8 mouse cellular contexts compared by ENCODE assay signal in the genomic region with DNA sequence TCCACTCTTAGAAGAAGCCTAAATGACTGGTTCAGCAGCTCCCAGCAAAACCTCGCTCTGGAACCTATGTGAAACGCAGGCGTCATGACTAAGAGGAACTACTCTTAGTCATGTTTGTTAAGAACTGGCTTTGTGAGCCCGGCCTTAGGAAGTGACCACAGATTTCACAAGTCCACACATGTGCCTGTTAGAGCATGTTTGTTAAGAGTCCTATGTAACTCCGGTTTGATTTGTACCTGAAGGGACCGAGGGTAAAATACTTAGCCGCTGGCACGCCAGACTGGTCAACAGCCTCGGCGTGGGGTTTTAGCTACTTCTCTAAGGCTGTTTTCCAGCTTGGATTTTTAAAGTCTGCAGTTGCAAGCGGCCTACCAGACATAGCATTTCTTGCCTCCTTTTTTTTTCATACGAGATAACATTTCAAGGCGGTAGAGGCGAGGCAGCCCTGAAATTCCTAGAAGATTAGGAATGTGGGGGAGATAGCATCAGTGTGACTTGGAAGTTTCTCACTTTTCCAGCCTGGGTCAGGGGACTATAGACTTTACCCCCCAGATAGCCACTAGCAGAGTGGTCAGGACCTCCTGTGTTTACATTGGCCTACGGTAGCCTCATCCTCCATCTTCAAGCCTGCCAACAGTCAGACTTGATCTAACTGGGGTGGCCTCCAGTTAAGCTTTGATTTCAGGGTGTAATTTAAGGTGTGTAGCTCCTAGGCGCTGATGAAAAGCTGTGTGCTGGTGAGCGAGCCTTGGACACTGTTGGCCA. TPM values are rescaled to one million over a fixed set of nuclear protein-coding genes. Genes with fewer than 3 reads are reported as not detected.
DNase-seq lines count a peak whose midpoint lies in the region; ATAC-seq lines count a peak whose summit lies in the region.

No protein-coding gene starts in this region.

- peak; percentile 1 for DNase-seq in thymus, postnatal 25 days
- no peak for DNase-seq in thymus, postnatal 10 days (ENCODE audit: low spot score in 2 of 2)
- peak; percentile 11 for DNase-seq in kidney, adult 9 months
- peak; percentile 27 for DNase-seq in lung, postnatal 10 days
- peak; percentile 34 for DNase-seq in urinary bladder, postnatal 25 days (ENCODE audit: low spot score)
- DNase-seq in left cerebral cortex, adult 18-20 months (ENCODE audit: low spot score in 2 of 2) = no peak
- no peak for DNase-seq in left cerebral cortex, postnatal 10 days (ENCODE audit: extremely low spot score in 1 of 2, low spot score in 2 of 2)

- ATAC-seq in granulocyte monocyte progenitor cell, adult 5-6 weeks (replicated peaks; ENCODE audit: poor library complexity, severe bottlenecking) = peak; percentile 90

- intact Hi-C loops in left cerebral cortex, postnatal 10 days (cut with DNase I) = loop anchor here (10.0 kb wide), 1 partner anchor 167 kb away; no protein-coding TSS in a partner anchor

RNA-seq across cellular contexts. Expression of gene Mrps33, which starts 28.8 kb away (rescaled TPM):
- total RNA-seq in granulocyte monocyte progenitor cell, adult 5-6 weeks (2014; fragmentation: Nextera tagmentation) = 107 and 122 TPM in 2 replicates
- 55.8 and 64.7 TPM in 2 replicates for total RNA-seq in granulocyte monocyte progenitor cell, adult 5-6 weeks (2017)
- 100 to 1,000 TPM in 1 of 2 experiments, 10 to 100 TPM in 1; 92.0 to 104 TPM for total RNA-seq in left cerebral cortex, adult 18-20 months (2021)
- total RNA-seq in left cerebral cortex, postnatal 10 days (2021) = 100 to 1,000 TPM in 1 of 2 experiments, 10 to 100 TPM in 1; 92.6 to 107 TPM

RNA-seq across cellular contexts. Expression of gene Braf, which starts 56.7 kb away (rescaled TPM):
- total RNA-seq in granulocyte monocyte progenitor cell, adult 5-6 weeks (2014; fragmentation: Nextera tagmentation) = 25.1 and 29.1 TPM in 2 replicates
- total RNA-seq in granulocyte monocyte progenitor cell, adult 5-6 weeks (2017) = 24.1 and 28.7 TPM in 2 replicates
- total RNA-seq in left cerebral cortex, adult 18-20 months (2021) = 100 to 1,000 TPM; 113 to 115 TPM
- total RNA-seq in left cerebral cortex, postnatal 10 days (2021) = 10 to 100 TPM; 90.9 to 92.5 TPM

Comparison
In these comparisons a context has a peak if more than half of its experiments do, and no peak if none do; other contexts are left out.
1. DNase-seq: peak in thymus, postnatal 25 days (single experiment), kidney, adult 9 months (single experiment), lung, postnatal 10 days (single experiment) and urinary bladder, postnatal 25 days (single experiment); none in thymus, postnatal 10 days (0 of 2), left cerebral cortex, adult 18-20 months (0 of 2) and left cerebral cortex, postnatal 10 days (0 of 2).